Mouse (Mus musculus) liver, adult 2 months (tissue): ENCODE results near the gene Apobec2.

Experiments used
- CTCF ChIP-seq: fragments of 200-500 bp; IDR thresholded peaks from 2 replicates; pipeline ENCODE4 v1.5.1; 2011; ENCODE audit warnings: low read depth, low read length, control low read depth
- POLR2A ChIP-seq: fragments of 200-500 bp; IDR thresholded peaks from 2 replicates; pipeline ENCODE4 v1.6.1; 2011; ENCODE audit warnings: low read length, control low read depth; ENCODE audit not compliant: insufficient read depth; ENCODE audit errors: extremely low read depth

- no peak for TF ChIP-seq CTCF
- TF ChIP-seq POLR2A, result no peak
Observed at GRCm38 (mm10) chr17:48479952-48480351, 47.2 kb upstream of the Apobec2 start.
